Mouse (Mus musculus): ENCODE data around the gene Dffb. TPM values are rescaled to one million over a fixed set of nuclear protein-coding genes. Genes with fewer than 3 reads are reported as not detected.
"Not testable (repeated sequence)": the region's sequence is repeated elsewhere in the genome, so short reads cannot be mapped to it uniquely, and the experiment has no call there.

Dffb gene
- polyA plus RNA-seq, 1 experiment, result 5.4 TPM

DNA sequence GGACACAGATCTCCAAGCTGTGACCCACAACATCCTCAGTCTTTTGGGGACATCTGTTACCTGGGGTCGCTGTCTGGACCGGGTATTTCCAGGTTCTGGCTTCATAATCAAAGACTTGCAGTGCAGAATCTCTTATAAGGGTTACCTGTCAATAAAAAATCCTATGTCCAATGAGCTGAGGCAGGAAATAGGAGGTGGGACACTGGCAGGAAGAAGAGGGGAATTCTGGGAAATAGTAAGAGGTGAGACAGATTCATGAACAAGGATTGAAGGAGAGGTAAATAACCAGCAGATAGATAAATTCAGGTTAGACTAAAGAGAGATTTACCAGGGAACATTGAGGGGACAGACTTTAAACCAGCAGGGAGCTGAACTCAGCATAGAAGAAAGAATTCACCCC lies 24.6 kb downstream of the Dffb start:
- no peaks in the 10 kb centered on the region; the same call in 1 of the 2 replicates for H3K9me3 ChIP-seq
- H3K4me3 ChIP-seq (replicated peaks), result no peak overlapping the region
- no peaks in the 10 kb centered on the region for H3K36me3 ChIP-seq (replicated peaks; ENCODE audit: low read length)
- peaks cover 56% of the 10 kb centered on the region for H3K27me3 ChIP-seq (replicated peaks)
- TF ChIP-seq FLI1 (IDR thresholded peaks at IDR 0.05; ENCODE audit: low read length), result no peak
- TF ChIP-seq GATA1 (IDR thresholded peaks at IDR 0.05; ENCODE audit: borderline replicate concordance, low read length), result no peak
- H3K4me1 ChIP-seq, result peaks cover 8% of the 10 kb centered on the region

DNA sequence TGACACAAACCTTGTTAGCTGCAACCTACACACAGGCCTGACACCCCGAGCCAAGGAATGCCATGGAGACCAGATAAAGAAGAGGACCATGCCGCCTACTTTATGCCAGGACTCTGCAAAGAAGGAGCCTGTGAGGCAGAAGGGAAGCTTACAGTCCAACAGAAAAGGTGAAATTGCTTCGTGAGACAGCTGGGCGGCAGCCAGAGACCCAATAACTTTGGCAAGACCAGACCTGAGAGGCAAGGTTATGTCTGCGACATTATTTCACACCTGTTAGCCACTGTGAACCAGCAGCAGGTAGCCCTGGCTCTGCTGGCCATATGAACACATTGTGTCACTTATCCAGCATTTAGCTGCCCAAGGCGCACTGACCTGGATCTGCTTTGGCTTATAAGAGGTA lies 29.2 kb downstream of the Dffb start:
- H3K4me3 ChIP-seq (replicated peaks), result no peak overlapping the region
- H3K27me3 ChIP-seq (replicated peaks), result peaks cover 69% of the 10 kb centered on the region
- H3K36me3 ChIP-seq (replicated peaks; ENCODE audit: low read length), result no peaks in the 10 kb centered on the region
- H3K9me3 ChIP-seq, result no peaks in the 10 kb centered on the region; the same call in 1 of the 2 replicates
- TF ChIP-seq FLI1 (IDR thresholded peaks at IDR 0.05; ENCODE audit: low read length) (no peak), GATA1 (IDR thresholded peaks at IDR 0.05; ENCODE audit: borderline replicate concordance, low read length) (no peak)
- H3K4me1 ChIP-seq, result no peaks in the 10 kb centered on the region

DNA sequence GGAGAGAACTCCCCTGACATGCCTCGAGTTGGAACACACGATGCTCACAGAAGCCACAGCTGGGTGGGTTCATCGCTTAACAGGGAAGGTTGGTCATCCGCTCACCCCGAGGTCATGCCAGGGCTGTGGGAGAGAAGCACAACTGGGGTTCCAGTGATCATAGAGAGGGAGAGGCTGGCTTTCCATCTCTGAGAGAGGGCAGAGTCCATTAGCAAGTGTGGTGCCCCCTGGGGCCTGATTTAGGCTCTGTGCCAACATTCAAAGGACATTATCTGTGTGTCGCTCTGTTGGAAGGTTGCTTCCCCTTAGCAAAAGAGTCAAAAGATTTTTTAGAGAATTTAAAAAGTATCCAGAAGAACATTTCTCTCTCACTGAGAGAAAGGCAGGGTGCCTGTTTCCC lies 30.7 kb downstream of the Dffb start:
- no peaks in the 10 kb centered on the region for H3K36me3 ChIP-seq (replicated peaks; ENCODE audit: low read length)
- TF ChIP-seq FLI1 (IDR thresholded peaks at IDR 0.05; ENCODE audit: low read length) (no peak), GATA1 (IDR thresholded peaks at IDR 0.05; ENCODE audit: borderline replicate concordance, low read length) (no peak)
- no peaks in the 10 kb centered on the region; the same call in 1 of the 2 replicates for H3K9me3 ChIP-seq
- H3K4me3 ChIP-seq (replicated peaks), result no peak overlapping the region
- peaks cover 4% of the 10 kb centered on the region for H3K4me1 ChIP-seq
- H3K27me3 ChIP-seq (replicated peaks), result peaks cover 65% of the 10 kb centered on the region

DNA sequence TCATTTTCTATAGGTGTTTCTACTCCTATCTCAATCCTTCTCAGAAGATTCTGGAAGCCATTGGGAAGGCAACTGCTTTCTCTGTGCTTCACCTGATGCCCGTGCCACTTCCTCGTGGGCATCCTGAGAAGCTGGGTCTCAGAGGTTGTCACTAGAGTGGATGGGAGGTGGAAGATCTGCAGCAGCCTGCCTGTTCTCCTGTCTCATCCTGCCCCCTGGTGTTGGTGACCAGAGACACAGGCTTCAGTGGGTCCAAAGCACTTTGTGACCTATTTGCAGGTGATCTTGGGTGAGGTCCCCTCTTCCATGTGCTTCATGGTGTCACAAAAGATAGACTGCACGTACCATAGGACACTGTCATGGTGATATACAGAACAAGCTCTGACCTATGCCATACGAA lies 31.7 kb downstream of the Dffb start:
- no peak overlapping the region for H3K4me3 ChIP-seq (replicated peaks)
- no peaks in the 10 kb centered on the region; the same call in 1 of the 2 replicates for H3K9me3 ChIP-seq
- TF ChIP-seq GATA1 (IDR thresholded peaks at IDR 0.05; ENCODE audit: borderline replicate concordance, low read length) (no peak), FLI1 (IDR thresholded peaks at IDR 0.05; ENCODE audit: low read length) (no peak)
- peaks cover 64% of the 10 kb centered on the region for H3K27me3 ChIP-seq (replicated peaks)
- H3K4me1 ChIP-seq, result peaks cover 4% of the 10 kb centered on the region
- H3K36me3 ChIP-seq (replicated peaks; ENCODE audit: low read length), result no peaks in the 10 kb centered on the region

DNA sequence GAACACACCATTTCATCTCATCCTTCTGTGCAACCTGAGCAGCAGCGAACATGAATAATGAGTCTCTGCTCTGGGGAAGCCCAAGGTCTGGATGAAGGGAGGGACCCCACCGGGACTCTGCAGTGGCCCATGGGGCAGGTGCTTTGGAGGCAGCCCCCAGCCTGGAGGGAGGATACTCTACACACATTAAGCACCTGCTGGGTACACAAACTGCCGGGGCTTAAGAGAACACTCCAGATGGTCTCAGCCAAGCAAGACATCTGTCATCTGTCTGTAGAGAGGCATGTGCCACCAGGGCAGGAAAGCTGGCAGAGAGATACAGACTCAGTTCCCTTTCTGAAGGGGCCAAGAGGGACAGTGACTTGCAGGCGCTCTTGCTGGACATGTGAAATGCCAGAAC lies 45.0 kb downstream of the Dffb start:
- no peaks in the 10 kb centered on the region for H3K36me3 ChIP-seq (replicated peaks; ENCODE audit: low read length)
- H3K9me3 ChIP-seq, result no peaks in the 10 kb centered on the region
- H3K4me1 ChIP-seq, result no peaks in the 10 kb centered on the region
- TF ChIP-seq GATA1 (IDR thresholded peaks at IDR 0.05; ENCODE audit: borderline replicate concordance, low read length) (no peak), FLI1 (IDR thresholded peaks at IDR 0.05; ENCODE audit: low read length) (no peak)
- H3K4me3 ChIP-seq (replicated peaks), result no peak overlapping the region
- H3K27me3 ChIP-seq (replicated peaks), result peaks cover 2% of the 10 kb centered on the region

DNA sequence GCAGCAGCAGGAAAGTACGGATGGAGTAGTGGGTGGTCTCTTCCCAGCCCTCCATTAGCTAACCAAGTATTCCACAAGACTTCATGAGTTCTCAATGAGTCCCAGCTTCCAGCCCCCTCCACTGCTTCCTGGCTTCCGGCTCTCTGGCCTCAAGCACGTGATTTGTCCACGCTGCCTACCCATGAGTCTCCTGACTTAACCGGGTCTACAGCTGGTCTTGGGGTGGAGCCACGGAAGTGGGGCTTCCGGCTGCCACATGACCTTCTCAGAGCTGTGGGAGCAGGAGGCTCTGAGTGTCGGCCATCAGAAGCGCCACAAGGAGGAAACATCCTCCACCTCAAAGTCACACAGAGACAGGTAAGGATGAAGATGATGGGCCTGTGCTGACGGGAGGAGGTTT lies 45.5 kb downstream of the Dffb start:
- TF ChIP-seq FLI1 (IDR thresholded peaks at IDR 0.05; ENCODE audit: low read length) (no peak), GATA1 (IDR thresholded peaks at IDR 0.05; ENCODE audit: borderline replicate concordance, low read length) (no peak)
- Histone ChIP-seq H3K27me3 (replicated peaks) (peaks cover 2% of the 10 kb centered on the region), H3K4me3 (replicated peaks) (no peak overlapping the region), H3K9me3 (no peaks in the 10 kb centered on the region), H3K4me1 (no peaks in the 10 kb centered on the region), H3K36me3 (replicated peaks; ENCODE audit: low read length) (no peaks in the 10 kb centered on the region)

DNA sequence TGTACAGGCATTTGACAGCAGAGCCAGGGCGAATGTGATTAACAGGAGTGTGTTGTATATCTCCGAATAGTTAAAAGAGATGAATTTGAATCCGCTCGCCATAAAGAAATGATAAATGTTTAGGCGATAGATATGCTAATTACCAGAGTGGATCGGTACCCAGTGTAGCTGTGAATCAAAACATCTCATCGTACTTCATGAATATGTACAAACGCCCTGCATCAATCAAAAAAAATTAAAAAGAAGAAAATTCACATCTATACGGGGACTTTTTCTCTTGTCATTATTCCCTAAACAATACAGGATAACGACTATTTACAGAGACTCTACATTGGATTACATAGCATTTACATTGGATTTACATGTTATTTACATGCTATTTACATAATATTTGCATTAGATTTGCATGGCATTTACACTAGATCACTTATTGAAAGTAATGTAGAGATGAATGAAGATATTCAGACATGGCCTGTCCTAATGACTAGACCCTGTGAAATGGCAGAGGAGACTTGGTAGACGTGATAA lies 46.1 kb downstream of the Dffb start:
- TF ChIP-seq FLI1 (IDR thresholded peaks at IDR 0.05; ENCODE audit: low read length) (no peak), GATA1 (IDR thresholded peaks at IDR 0.05; ENCODE audit: borderline replicate concordance, low read length) (no peak)
- peaks cover 2% of the 10 kb centered on the region for H3K27me3 ChIP-seq (replicated peaks)
- H3K4me1 ChIP-seq, result no peaks in the 10 kb centered on the region
- H3K9me3 ChIP-seq, result no peaks in the 10 kb centered on the region
- no peak overlapping the region for H3K4me3 ChIP-seq (replicated peaks)
- no peaks in the 10 kb centered on the region for H3K36me3 ChIP-seq (replicated peaks; ENCODE audit: low read length)

DNA sequence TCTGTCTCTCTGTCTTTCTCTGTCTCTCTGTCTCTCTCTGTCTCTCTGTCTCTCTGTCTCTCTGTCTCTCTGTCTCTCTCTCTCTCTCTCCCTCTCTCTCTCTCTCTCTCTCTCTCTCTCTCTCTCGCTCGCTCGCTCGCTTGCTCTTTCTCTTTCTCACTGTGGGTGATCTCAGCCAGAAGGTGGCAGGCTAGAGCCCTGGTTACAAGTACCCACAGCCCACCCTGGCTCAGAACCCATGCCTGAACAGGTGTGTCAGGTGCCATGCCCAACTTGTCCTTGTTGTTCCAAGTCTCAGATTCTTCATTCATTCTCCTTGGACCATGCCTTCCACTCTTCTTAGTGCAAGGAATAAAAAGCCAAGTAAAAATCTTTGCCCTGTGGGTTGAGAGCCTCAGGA lies 52.8 kb downstream of the Dffb start:
- H3K27me3 ChIP-seq (replicated peaks); H3K4me1 ChIP-seq; H3K4me3 ChIP-seq (replicated peaks); H3K9me3 ChIP-seq; H3K36me3 ChIP-seq (replicated peaks; ENCODE audit: low read length): not testable (repeated sequence)

DNA sequence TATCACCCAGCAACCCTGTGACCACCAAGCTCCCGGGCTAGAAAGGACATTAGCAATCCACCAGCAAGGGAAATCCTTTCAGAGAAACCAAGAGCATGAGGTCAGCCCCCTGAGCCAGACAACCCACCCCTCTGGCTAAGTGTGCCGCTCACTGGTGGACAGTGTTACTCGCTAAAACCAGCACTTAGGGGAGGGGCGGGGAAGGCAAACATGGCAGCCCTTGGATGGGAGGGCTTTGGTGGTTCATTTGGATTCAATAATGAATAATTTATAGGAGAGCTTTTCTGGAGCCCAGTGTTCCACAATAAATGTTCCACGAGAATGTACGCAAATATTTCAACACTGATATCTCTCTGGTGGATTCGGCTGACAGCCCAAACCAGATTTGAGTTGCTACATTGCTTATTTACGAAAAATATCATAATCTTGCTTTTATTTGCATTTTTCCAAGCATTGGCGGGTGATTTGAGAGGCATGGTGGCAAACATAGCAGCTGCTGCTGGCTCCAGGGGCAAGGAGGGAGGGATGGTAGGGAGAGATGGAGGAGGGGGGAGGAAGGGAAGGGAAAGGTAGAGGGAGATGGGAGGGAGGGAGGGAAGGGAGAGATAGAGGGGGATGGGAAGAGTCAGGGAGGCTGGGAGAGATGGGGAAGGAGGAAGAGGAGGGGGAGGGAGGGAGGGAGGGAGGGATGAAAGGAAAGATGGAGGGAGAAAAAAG lies 54.3 kb downstream of the Dffb start:
- Histone ChIP-seq H3K27me3 (replicated peaks) (peaks cover 3% of the 10 kb centered on the region), H3K4me1 (no peaks in the 10 kb centered on the region), H3K4me3 (replicated peaks) (no peak overlapping the region), H3K9me3 (no peaks in the 10 kb centered on the region), H3K36me3 (replicated peaks; ENCODE audit: low read length) (no peaks in the 10 kb centered on the region)
- TF ChIP-seq GATA1 (IDR thresholded peaks at IDR 0.05; ENCODE audit: borderline replicate concordance, low read length), result no peak

DNA sequence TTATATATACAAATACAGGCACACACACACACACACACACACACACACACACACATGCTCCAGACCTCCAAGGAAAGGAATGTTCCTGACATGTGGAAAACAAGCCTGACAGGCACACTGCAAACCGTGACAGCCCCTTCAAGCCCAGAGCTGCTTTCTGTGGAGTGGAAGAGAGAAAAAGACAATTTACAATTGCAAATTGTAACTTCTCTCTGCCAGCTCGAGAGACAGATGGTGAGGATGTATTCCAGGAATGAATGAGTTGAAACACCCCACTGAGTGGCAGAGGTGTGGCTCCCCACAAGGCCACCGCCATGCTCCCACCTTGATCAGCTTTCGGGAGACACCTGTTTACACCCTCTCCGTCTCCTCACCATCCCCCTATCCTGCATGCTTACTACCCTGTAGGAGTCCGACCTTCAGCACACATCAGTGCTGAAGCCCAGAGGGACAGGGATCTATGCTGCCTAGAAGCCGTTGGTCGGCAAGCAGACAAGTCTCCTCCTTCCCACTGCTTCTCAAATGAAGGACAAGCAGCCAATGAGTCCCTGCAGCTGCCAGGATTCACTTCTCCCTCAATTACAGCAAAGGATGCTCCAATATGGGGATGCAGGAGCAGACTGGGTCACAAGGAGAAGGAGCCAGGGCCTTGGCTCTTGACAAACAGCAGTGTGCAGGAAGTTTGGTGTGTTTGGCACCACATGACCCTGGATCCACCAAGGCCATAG lies 57.0 kb downstream of the Dffb start:
- H3K9me3 ChIP-seq, result peaks cover 4% of the 10 kb centered on the region; the same call in 1 of the 2 replicates
- H3K27me3 ChIP-seq (replicated peaks), result peaks cover 3% of the 10 kb centered on the region
- H3K4me1 ChIP-seq, result no peaks in the 10 kb centered on the region

More for the DNA sequence above, 57.0 kb downstream of the Dffb start:
- TF ChIP-seq GATA1 (IDR thresholded peaks at IDR 0.05; ENCODE audit: borderline replicate concordance, low read length), result no peak
- no peak for TF ChIP-seq FLI1 (IDR thresholded peaks at IDR 0.05; ENCODE audit: low read length)
- Histone ChIP-seq H3K36me3 (replicated peaks; ENCODE audit: low read length) (no peaks in the 10 kb centered on the region), H3K4me3 (replicated peaks) (no peak overlapping the region)

Other genes with a start within 250 kb of the Dffb start
- gene A430005L14Rik, start 17.9 kb downstream of the Dffb start, polyA plus RNA-seq (2012; ENCODE audit: insufficient read depth, low replicate concordance), result 79.5 and 127 TPM in 2 replicates
- gene Cep104, start 68 bp upstream of the Dffb start, polyA plus RNA-seq (2012; ENCODE audit: insufficient read depth, low replicate concordance), result 3.8 and 7.3 TPM in 2 replicates
- gene Lrrc47, start 36.6 kb upstream of the Dffb start, polyA plus RNA-seq (2012; ENCODE audit: insufficient read depth, low replicate concordance), result 84.5 and 98.9 TPM in 2 replicates
- 92.3 and 104 TPM in 2 replicates for gene Smim1, start 51.1 kb upstream of the Dffb start, polyA plus RNA-seq (2012; ENCODE audit: insufficient read depth, low replicate concordance)
- gene Ccdc27, start 67.6 kb upstream of the Dffb start, polyA plus RNA-seq (2012; ENCODE audit: insufficient read depth, low replicate concordance), result not detected in 2 replicates
- not detected in 2 replicates for gene Trp73, start 165.1 kb upstream of the Dffb start, polyA plus RNA-seq (2012; ENCODE audit: insufficient read depth, low replicate concordance)
- 2.2 and 6.5 TPM in 2 replicates for gene Wrap73, start 167.2 kb upstream of the Dffb start, polyA plus RNA-seq (2012; ENCODE audit: insufficient read depth, low replicate concordance)
- 89.3 and 116 TPM in 2 replicates for gene Tprgl, start 185.5 kb upstream of the Dffb start, polyA plus RNA-seq (2012; ENCODE audit: insufficient read depth, low replicate concordance)
- not detected in 2 replicates for gene Megf6, start 195.6 kb upstream of the Dffb start, polyA plus RNA-seq (2012; ENCODE audit: insufficient read depth, low replicate concordance)

Measured in megakaryocyte, embryonic 14.5 days (primary cell).